Mouse (Mus musculus): ENCODE results near the gene Olfr411.

The Olfr411 gene

DNA sequence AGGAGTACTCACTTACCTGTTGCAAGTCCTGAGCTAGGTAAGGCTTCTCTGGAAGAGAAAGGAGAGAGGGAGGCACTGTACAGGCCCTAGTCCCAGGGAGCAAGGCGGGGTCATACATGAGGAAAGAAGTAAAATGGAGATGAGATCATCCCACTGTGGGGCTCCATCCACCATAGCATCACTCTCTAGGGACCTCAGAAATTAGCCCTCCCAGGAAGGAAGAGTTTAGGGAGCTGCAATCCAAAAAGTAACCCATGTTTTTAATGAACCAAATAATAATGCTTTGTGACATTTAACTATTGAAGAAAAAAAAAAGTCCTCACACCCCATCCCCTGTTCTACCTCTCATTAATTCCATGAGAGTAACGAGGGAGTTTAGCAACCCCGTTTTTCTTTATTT is at the start of gene Olfr411:
TSS of gene Olfr411 (minus strand) at position 101 of the 400 bp plus-strand sequence.
- DNase-seq (ENCODE audit: extremely low read depth, low read depth) = no peak

DNA sequence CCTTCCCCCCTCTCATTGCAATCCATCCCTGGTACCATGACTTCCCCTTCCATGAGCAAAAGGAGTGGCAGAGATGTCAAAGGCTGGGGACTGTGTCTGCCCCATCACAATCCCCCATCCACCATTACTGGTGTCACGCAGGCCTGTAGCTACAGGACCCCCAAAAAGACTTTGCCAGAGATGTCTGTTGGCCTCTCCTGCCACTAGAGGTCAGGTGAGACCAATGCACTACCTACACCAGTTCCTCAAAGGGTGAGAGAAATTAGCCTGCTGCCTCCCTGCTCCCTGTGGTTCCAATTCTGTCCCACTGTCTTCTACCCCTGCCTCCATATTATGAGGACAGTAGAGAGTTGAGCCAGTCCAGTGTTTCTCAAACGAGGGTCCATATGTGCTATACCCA is 49.7 kb upstream of the Olfr411 start:
- DNase-seq (ENCODE audit: extremely low read depth, low read depth) = no peak

DNA sequence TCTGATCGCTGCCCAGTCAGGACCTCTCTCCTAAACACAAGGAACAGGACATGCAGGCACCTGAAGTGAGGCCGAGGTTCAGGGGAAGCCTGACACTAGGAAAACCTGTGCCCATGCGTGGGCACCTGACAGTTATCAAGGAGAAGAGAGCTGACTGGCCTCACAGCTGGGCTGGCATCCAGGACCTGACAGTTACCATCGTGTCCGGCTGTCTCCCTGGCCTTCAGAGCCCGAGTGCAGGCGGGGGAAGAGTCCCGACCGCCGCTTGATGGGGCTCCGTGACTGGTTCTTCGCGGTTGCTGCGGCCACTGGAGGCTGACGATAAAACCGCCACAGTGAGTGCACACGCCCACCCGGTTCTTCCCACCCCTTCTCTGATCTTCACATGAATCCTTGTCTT is 43.1 kb upstream of the Olfr411 start:
- DNase-seq (ENCODE audit: extremely low read depth, low read depth) = no peak

DNA sequence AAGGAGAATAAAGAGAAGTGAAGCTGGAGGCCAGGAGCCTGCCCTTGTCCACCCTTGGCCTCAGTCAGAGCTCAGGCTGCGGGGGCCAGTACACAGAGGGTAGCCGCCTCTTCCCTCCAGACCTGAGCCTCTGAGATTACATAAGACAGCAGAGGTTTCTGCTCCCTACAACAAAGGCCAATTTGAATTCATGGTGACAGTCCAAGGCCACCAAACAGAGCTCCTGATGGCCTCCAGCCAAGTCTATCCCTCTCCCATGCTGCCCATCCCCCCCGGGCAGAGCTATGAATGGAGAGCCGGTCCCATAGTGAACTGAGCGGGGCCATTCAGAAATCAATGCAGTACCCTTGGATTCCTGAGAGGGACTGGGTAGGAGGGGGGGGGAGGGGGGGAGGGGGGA is 41.0 kb upstream of the Olfr411 start:
- DNase-seq (ENCODE audit: extremely low read depth, low read depth) = no peak

DNA sequence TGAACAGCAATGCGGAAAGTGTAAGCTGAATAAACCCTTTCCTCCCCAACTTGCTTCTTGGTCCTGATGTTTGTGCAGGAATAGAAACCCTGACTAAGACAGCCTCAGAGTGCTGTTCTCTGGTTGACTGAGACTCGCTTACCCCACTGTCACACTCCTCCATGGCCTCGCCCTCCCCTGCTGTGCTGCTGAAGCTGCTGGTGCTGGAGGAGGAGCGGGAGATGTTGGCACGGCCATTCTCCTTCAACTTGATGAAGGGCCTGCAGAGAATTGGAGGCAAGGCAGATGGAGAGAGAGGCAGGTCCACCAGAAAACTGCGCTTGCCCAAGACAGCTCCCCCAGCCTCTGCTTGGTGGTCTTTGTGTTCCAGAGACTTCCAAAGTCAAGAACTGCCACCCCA is 40.5 kb upstream of the Olfr411 start:
- DNase-seq (ENCODE audit: extremely low read depth, low read depth) = no peak

DNA sequence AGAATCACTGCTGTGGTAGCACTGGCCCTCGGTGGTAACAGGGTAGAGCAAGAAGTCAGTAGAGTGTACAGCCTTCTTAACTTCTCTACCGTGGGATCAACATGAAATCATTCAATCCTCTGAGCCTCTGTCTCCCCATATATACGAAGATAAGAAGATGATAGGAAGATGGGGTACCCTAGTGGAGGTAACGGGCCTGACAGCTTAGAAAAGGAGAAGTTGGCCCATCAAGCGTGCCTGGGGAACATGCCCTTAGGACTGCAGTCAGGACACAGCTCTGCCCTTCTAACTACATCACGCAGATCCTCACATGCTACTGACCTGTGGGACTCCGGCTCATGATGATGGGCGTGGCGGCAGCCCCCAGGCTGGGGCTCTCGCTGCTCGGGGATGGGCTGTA is 39.4 kb upstream of the Olfr411 start:
- DNase-seq (ENCODE audit: extremely low read depth, low read depth) = peak; percentile 20

DNA sequence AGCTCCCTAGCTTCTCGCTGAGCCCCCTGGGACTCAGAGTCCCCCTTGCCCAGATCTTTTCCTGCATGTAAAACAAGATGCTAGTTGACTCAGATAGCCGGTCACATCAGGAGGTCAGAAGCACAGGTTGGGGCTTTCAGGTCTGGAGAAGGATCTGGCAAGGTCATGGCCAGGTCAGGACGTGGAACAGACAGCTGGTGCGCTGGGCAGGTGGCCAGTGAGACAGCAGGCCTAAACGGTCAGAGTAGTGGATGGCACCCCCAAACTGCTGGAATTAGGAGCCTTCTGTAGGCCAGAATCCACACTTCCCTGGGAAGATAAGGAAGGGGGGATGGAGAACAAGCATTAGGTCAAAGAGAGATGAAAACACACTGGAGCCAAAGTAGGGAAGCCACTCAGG is 34.8 kb upstream of the Olfr411 start:
- DNase-seq (ENCODE audit: extremely low read depth, low read depth) = no peak

DNA sequence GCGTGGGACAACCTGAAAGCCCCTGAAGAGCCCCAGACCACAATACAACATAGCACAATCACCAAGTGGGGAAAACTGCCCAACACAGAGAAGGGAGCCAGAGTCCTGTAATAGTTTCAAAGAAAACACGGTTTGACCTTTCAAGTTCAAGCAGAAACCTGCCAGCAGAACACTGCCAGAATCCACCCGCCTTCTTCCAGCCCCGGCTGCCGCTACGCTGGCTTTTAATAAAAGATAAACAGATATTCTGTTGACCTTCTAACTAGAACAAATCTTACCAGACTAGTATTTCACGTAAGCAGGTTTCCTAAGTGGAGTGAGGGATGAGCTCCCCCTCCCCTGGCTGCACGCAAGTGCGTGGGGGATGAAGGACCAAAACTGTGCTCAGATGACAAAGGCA is 33.2 kb upstream of the Olfr411 start:
- no peak for DNase-seq (ENCODE audit: extremely low read depth, low read depth)

DNA sequence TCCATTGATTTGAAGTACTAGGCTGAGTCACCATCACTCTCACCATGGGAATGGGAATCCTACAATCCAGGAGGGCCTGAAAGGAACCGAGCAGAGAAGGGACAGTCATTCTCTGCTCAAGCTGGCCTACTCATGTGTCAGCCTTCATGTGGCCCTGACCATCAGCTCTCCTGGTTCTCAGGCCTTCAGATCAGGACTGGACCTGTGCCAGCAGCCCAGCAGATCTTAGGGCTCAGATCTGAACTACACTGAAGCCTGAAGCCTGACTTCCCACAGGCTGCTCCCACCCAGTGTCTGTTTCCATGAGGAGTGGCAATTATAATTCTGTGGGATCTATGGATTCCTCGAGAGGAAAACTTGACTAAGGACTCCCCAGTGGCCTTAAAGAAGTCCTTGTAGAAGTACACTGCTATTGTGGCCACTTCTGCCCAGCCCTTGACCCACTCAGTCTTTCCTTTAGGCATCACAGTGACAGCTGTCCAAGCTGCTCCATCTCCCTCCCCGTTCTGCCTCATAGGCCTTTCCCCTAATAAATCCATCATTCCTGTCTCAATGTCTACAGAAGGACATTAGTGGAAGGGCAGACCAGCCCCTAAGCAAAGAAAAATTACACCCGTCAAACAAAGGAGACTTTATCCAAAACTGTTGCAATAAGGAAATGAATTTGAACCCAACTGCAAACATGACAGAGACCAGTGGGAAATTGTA is 26.9 kb upstream of the Olfr411 start:
- no peak for DNase-seq (ENCODE audit: extremely low read depth, low read depth)

DNA sequence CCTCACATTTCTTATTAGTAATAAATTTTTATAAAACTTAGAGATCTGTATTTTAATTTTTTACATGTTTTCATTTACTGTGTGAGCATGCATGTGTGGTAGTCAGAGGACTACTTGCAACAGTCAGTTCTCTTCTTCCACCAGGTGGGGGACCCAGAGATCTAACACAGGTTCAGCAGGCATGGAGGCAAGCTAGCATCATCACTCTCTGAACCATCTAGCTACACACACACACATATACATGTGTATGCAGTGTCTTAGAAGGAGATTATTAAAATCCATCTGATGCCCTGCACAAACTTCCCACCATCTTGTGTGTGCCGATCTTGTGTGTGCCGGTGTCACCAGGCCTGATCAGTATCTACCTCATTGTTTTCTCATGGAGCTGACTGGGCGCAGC is 24.4 kb upstream of the Olfr411 start:
- DNase-seq (ENCODE audit: extremely low read depth, low read depth) = peak; percentile 36

DNA sequence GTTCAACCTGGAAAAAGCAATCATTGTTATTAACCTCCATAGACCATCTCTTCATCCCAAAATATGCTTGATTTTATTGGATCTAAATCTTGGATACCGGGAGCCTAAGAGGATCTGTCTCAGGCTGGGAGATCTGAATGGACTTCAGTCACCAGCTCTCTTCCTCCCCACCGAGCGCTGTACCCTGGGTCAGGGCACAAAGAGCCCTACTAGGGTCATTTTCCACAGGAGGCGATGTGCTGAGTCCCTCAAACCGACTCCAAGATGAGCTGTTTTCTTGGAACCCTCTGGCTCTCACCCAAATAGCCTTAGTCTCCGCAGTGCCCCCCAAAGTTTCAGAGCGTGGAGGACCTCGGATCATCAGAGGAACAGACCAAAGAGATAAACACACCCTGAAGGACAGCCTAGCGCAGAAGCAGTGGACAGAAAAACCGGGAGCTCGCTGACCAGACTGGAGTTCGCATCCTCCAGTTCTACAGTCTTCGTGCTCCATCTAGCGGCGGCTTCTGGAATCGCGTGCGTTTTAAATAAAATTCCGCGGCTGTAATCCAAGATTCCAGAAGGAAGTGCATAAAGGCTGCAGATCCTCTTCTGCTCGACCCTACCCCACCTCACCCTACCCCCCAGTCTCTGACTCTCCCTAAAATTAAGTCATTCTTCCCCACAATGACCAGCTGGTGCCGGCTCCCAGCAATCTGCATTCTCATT is 19.1 kb upstream of the Olfr411 start:
- peak; percentile 31 for DNase-seq (ENCODE audit: extremely low read depth, low read depth)

DNA sequence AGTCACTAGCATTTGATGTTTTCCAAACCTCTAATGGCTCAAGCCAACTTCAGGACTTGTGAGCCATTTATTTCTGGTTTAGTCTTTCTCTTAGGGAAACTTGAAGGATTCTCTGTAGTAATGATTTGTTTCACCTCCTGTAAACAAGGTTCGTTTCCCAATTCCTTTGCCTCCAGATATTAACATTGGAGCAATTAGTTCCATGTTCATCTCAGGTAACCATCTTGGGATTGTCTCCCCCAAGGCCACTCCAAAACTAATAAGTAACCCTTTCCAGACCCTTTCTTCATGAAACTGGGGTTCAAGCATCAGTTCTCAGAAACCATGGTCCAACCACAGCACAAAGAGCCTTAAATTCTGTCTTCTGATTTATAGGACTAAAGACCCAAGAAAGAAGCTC is 9.3 kb upstream of the Olfr411 start, which contains the start of gene Olfr412:
TSS of gene Olfr412 (plus strand) at position 301 of the 400 bp plus-strand sequence.
- DNase-seq (ENCODE audit: extremely low read depth, low read depth) = no peak

DNA sequence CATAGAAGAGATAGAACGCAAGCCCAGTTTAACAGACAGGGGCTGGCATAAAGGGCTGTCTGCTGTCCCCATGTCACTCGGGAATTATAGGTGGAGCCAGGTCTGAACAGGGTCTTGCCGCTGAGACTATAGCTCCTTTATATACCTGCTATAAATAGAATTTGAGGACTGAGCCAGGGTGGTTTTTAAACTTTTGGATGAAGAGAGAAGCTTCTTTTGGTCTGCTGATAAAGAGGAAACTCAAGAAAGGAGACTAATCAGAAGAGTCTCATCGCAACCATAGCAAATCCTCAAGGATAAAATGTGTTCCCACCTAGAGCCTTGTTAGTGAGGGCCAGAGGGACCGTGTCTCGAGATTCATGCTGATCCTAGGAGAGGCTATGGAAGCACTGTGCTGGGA is 14.5 kb downstream of the Olfr411 start, which contains the start of gene Olfr410:
TSS of gene Olfr410 (minus strand) at position 101 of the 400 bp plus-strand sequence.
- DNase-seq (ENCODE audit: extremely low read depth, low read depth) = no peak

DNA sequence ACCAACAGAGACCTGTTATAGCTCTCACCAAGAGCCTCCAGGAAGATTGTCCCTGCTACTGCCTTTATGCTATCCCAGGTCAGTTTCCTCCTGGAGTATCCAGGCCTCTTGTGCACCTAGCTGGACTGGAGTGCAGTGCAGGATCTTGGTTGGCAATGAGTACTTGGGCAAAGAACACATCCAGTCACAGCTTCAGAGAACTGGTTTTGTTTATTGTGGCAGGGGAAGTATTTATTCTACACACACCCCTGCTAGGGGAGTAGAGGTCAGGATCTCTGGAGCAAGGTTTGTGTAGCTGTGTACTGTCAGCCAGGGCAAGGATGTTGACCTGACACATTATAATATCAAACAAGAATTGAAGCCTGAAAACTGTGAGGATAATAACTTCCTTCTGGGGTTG is 23.7 kb downstream of the Olfr411 start:
- DNase-seq (ENCODE audit: extremely low read depth, low read depth) = no peak

DNA sequence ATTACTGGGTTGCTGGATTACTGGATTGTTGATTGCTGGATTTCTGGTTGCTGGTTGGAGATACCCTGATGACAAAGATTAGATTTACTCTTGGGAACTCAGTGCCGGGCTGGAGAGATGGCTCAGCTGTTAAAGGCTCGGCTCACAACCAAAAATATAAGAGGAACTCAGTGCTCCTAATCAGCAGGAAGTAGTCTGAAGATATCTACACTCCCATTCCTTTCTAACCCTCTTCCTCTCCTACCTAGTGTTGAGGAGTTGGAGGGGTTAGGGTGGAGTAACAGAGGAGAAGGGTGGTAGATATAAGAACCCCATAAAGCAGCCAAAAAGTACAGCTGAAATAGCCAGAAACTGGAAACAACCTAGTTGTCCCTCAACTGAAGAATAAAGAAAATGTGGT is 26.4 kb downstream of the Olfr411 start:
- DNase-seq (ENCODE audit: extremely low read depth, low read depth) = peak; percentile 52

Measured in MEL-GATA-1-ER (cell line).